Mouse (Mus musculus): ENCODE results near the gene Hmgb1.

Hmgb1 gene

GRCm38 (mm10) chr5:149020681-149021062 lies 163.6 kb downstream of the Hmgb1 start:
- no peak for DNase-seq (ENCODE audit: low spot score)

- no peak for DNase-seq (ENCODE audit: low spot score)
Measured at GRCm38 (mm10) chr5:149020059-149020680, 164.1 kb downstream of the Hmgb1 start.

DNA sequence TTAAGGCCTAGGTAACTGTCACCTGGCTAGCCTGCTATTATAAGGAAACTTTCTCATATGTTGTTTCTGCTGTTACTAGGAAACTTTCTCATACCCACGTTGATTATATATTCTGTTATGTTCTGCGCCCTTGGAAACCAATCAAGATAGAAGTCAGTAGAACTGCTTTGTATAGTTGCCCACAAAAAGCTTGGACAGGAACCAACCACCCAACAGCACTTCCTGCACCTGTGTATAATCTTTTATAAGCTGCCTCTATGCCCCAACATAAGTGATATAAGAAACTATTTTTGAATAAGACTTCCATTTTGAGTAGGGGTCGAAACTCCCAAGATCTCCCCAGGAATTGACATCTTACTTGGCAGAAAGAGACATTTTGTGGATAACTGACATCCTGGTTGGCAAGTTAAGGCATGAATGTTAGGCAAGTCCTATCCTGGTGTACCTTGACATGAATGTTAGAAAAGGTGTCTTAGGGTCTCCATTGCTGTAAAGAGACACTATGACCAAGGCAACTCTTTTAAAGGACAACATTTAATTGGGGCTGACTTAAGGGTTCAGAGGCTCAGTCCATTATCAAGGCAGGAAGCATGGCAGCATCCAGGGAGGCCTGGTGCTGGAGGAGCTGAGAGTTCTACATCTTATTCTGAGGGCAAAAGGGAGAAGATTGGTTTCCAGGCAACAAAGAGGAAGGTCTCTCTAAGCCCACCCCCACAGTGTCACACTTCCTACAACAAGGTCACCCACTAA lies 166.4 kb downstream of the Hmgb1 start:
- no peak for DNase-seq (ENCODE audit: low spot score)

- no peak for DNase-seq (ENCODE audit: low spot score)
Measured at GRCm38 (mm10) chr5:149017181-149017580, 167.1 kb downstream of the Hmgb1 start.

DNA sequence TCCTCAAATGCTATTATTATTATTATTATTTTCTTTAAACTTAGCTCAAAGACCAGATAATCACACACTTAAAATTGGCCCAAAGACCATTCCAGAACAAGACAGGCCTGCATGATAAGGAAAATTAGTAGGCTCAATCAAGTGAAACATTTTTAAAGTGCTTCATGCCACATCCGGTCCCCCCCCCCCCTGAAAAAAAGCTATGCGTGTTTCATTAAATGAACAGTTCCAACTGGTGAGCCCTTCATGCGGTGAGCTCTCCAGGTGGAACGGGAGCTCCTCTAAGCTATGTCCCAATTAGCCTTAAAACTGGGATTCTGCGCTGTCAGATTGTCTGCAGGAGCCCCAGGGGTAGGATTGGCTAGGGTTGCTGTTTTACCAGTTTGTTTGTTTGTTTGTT lies 168.0 kb downstream of the Hmgb1 start:
- no peak for DNase-seq (ENCODE audit: low spot score)

DNA sequence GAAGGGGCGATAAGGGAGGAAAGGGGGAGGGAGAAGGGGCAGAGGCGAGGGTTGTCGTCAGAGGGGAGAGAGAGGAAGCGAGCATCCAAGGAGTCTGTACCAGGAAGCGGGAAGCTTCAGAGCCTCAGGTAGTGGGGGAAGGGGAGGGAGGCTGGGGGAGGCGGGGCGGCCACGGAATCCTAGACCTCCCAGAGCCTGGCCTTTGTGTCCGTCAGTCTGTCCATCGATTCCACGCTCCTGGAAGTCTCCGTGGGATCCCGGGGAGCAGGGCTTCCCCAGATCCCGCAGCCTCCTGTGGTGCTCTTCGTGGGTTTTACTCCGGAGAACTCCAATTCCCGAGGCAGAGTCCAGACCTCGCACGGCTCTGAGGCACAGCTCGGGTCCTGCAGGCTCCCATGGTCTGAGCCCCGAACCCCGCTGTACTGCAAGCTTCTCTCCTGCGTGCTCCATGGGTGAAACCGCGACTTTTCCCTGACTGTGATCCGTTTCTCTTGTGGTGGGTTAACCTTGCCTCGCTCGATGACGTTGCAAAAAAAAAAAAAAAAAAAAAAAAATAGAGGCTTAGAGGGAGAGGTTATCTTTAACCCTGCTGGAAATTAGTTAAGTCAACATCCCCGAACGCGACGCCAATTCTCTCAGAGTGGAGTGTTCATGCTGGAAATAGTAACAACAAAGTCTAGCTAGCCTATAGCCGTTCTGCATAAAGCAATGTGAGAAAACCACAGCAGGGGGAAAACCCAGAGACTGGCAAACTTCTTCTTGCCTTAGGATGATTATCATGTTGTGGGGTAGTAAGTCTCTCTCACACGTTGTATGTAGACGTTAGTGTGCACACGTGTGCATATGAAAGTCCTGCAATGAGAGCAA lies 168.7 kb downstream of the Hmgb1 start:
- DNase-seq (ENCODE audit: low spot score): peak; percentile 41

DNA sequence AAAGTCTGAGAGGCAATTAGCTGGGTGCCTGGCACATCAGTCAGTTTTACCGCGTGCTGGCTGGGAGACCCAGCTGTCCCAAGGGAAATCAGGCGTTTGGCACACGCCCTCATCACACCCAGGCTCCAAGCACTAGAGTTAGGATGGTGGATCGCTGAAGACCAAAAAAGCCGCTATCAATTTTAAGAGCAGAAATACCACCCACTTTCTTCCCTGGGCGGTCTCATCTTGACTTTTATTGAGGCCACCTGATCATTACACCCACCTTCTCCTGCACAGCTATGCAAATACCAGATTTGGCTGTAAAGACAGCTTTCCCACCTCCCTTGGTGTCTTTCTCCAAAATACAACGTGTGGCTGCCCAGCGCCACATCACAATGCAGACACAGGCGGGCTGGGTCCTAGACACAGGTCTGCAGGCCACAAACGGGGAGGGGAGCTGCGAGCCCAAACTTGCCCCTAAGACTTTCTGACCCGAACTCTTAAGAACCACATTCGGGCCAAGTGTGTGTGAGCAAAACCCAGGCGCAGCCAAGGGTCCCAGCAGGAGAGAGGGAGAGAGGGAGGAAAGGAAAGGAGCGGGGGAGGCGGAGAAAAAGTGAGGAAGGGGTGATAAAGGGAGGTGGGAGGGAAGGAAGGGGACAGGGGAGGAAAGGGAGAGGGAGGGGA lies 169.6 kb downstream of the Hmgb1 start:
- DNase-seq (ENCODE audit: low spot score): peak; percentile 26

DNA sequence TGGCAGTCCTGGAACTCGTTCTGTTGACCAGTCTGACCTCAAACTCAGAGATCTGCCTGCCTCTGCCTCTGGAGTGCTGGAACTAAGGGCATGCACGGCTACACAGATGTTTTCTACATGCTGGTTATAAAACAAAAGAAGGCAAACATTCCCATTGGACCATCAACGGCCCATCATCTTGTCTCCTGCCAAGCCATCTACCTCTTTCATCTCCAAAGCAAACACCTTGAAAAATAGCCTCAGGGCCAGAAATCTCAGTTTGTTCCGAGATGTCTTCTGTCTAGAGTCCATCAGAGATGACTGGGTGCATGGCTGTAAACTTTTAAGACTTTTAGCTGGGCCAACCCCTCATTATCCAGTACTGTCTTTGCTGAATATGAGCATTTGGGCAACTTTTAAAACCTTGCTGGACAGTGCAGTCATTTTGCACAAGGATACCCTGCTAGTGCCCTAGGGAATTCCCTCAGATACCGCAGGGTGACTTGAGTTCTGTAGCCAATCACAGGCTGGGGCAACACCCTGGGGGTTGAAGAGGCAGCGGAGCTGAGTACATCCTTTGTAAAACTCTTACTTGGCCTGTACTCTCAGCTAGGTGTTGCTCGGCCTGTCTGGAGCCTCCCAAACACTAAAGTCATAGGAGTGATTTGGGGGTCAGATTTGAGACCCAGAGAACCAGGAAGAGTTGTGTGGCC lies 170.3 kb downstream of the Hmgb1 start:
- DNase-seq (ENCODE audit: low spot score): no peak

GRCm38 (mm10) chr5:149009111-149009510 lies 175.2 kb downstream of the Hmgb1 start:
- no peak for DNase-seq (ENCODE audit: low spot score)

DNA sequence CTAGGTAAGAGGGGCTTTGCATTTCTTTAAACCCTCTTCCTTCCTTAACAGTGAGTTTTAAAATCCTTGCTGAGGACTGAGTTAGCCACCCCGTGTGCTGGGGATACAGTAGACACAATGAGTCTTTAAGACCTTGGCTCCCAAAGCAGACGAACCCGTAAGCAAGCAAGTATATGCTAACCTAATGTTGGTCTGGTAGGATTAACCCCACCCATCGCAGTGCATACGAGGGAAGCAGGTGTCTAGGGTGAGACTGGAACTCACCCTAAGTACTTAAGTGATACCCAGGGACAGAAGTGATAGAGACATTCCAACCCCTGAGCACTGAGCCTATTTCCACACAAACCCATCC lies 177.0 kb downstream of the Hmgb1 start:
- DNase-seq (ENCODE audit: low spot score): no peak

- peak; percentile 99 for DNase-seq (ENCODE audit: low spot score)
Measured at GRCm38 (mm10) chr5:149006362-149007294, 177.7 kb downstream of the Hmgb1 start.

- DNase-seq (ENCODE audit: low spot score): no peak
Measured at GRCm38 (mm10) chr5:149005701-149006361, 178.5 kb downstream of the Hmgb1 start.

DNA sequence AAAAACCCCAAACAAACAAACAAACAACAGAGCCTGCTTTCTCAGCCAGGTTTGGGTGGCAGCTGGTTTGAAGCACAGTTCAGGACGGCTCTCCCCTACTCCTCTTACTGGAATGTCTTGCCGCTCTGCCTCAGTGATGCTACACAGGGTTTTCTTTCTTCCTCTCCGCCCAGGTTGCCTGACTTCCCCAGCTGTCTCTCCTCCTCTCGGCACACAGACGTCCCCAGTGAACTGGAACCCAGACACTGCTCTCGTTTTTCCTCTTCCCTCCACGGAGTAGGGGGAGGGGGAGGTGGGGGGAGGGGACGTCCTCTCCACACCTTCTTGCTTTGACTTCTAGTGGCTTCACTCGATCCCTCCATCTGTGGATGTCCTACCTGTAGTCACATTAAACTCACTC lies 179.2 kb downstream of the Hmgb1 start:
- no peak for DNase-seq (ENCODE audit: low spot score)

DNA sequence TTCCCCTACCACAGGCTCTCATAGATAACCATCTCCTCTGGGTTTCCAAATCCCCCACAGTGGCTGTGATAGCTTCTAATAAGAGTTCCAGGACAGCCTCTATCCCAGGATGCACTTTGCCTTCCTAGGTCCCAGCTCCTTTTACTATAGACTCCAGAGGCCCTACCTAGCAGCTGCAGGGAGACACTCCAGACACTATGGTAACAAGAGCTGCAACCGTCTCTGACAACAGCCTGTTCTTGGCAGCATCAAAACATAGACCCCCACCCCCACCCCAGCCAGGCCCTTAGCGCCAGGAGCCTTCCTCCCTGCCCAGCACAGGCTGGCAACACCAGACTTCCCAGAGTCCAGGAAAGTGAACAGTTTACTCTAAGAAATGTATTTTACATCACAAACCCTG lies 181.2 kb downstream of the Hmgb1 start:
- DNase-seq (ENCODE audit: low spot score): no peak

- DNase-seq (ENCODE audit: low spot score): no peak
Measured at GRCm38 (mm10) chr5:149002803-149003115, 181.5 kb downstream of the Hmgb1 start.

DNA sequence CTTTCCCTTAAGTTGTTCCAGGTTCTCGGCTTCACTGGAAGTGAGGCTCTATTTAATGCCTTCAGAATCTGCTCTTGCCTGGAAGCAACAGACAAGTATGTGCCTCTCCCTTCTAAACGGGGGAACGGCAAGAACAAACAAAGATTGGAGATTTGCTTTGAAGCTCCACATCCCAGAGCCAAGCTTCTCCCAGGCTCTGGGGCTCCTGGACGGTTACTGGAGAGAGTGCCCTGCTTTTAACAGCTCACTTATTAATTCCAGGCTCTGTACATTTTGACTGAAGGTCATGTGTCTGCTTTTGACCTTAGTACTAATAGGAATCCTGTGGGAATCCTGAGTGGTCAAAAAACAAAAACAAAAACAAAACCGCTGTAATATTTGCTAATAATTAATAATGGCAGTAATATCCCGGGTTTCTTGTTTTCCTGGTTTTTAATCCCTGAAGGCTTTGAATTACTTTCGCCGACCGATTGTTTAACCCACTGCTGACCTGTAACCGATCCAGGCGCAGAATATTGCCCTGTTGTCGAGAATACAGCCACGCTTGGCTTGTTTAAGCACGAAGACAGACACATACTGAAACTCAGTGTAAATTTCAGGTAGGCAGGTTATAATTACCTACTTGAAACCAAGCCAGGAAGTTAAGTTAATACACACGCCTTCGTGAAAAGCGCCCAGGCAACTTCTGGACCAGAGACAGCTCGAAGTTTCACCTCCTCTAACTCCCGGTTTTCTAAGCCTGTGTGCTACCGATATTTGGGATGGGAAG lies 182.1 kb downstream of the Hmgb1 start:
- DNase-seq (ENCODE audit: low spot score): no peak

- no peak for DNase-seq (ENCODE audit: low spot score)
Measured at GRCm38 (mm10) chr5:148999802-149000201, 184.5 kb downstream of the Hmgb1 start.

DNA sequence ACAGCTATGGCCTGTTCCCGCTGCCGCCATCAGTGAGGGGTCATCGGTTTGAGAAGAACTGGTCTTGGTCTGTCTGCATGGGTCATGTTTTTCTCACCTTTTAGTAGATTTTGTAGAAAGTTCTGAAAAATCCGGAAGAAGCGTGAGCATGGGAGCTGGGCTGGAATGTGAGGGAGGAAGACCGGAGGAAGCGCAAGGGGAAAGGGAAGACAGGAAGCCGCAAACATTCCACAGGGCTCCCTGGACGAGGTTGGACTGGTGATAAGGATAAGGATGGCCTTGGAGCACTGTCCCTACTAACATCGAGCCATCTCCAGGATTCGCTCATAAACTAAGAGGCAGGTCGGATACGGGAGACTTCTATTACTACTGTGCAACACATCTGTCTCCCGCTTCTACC lies 185.8 kb downstream of the Hmgb1 start:
- DNase-seq (ENCODE audit: low spot score): no peak

GRCm38 (mm10) chr5:148996709-148997037 lies 187.6 kb downstream of the Hmgb1 start:
- DNase-seq (ENCODE audit: low spot score): no peak

Measured in retina, embryonic 14.5 days (tissue).